Mouse (Mus musculus) kidney, embryonic 16.5 days (tissue): Measurements from ENCODE around the gene Spsb1. TPM values are rescaled to one million over a fixed set of nuclear protein-coding genes. Genes with fewer than 3 reads are reported as not detected.

Source experiments
- ATAC-seq: fragments of 200-750 bp; cut with Nextera tagmentation; 2 replicates; pipeline ENCODE4 v1.8.0; 2017; ENCODE audit warnings: moderate TSS enrichment; ENCODE audit not compliant: low FRiP score, low TSS enrichment
- H3K27ac ChIP-seq: fragments of 300-500 bp; sonication (generic); 2 replicates; pipeline ENCODE4 v1.5.1; 2014; ENCODE audit warnings: low read length
- H3K27me3 ChIP-seq: fragments of 300-500 bp; sonication (generic); 2 replicates; pipeline ENCODE4 v1.6.1; 2014; ENCODE audit warnings: low read length, control low read depth, mixed read lengths; ENCODE audit not compliant: insufficient read depth
- H3K36me3 ChIP-seq: fragments of 300-500 bp; sonication (generic); 2 replicates; pipeline ENCODE4 v1.6.1; 2014; ENCODE audit warnings: low read length, control low read depth, mixed read lengths; ENCODE audit not compliant: insufficient read depth
- H3K4me1 ChIP-seq: fragments of 300-500 bp; sonication (generic); 2 replicates; pipeline ENCODE4 v1.6.1; 2014; ENCODE audit warnings: low read length, control low read depth, mixed read lengths; ENCODE audit not compliant: insufficient read depth
- H3K4me2 ChIP-seq: fragments of 300-500 bp; sonication (generic); replicated peaks from 2 replicates; pipeline ENCODE4 v1.6.1; 2014; ENCODE audit warnings: low read depth, low read length
- H3K4me3 ChIP-seq: fragments of 300-500 bp; sonication (generic); 2 replicates; pipeline ENCODE4 v1.5.1; 2014; ENCODE audit warnings: mild to moderate bottlenecking, low read length
- H3K9ac ChIP-seq: fragments of 300-500 bp; sonication (generic); replicated peaks from 2 replicates; pipeline ENCODE4 v1.6.1; 2014; ENCODE audit warnings: low read length
- H3K9me3 ChIP-seq: fragments of 300-500 bp; sonication (generic); 2 replicates; pipeline ENCODE4 v1.6.1; 2016; ENCODE audit warnings: low read length, control low read depth
- WGBS: fragments of 180-500 bp; shearing (Covaris S2); extraction: QIAGEN DNeasy Blood & Tissue Kit; methylation state at CpG from one replicate; pipeline ENCODE4 v1.1.7; 2014; 5-methylcytosine and 5-hydroxymethylcytosine counted together
- polyA plus RNA-seq: library from polyadenylated mRNA; unstranded; fragments of >200 nt; fragmentation: Nextera tagmentation; extraction: Ambion mirVana; gene quantifications from 2 replicates; pipeline ENCODE4 v1.2.1, GENCODE M21; 2015

Spsb1 gene
- polyA plus RNA-seq, 1 experiment from 2014 or later: 10.9 TPM

- WGBS: 65% methylated on average over 9 of the region's 9 CpGs
- Histone ChIP-seq H3K4me1 (peaks cover 10% of the 10 kb centered on the region), H3K27me3 (no peaks in the 10 kb centered on the region), H3K4me3 (no peak overlapping the region), H3K4me2 (no peak overlapping the region), H3K9me3 (no peaks in the 10 kb centered on the region), H3K27ac (no peak overlapping the region), H3K9ac (no peak overlapping the region), H3K36me3 (no peaks in the 10 kb centered on the region)
- no peak for ATAC-seq
Observed at GRCm38 (mm10) chr4:149971393-149971792, 16.6 kb upstream of the Spsb1 start.

GRCm38 (mm10) chr4:149968526-149968925, 13.7 kb upstream of the Spsb1 start:
- Histone ChIP-seq H3K27me3 (no peaks in the 10 kb centered on the region), H3K4me2 (no peak overlapping the region)
- WGBS: 5% methylated on average over 6 of the region's 6 CpGs

GRCm38 (mm10) chr4:149966963-149967362, 12.1 kb upstream of the Spsb1 start:
- 88% methylated on average over 9 of the region's 9 CpGs for WGBS
- H3K9me3 ChIP-seq: 0 out of 2 replicates have a peak, but pooled peaks cover 3% of the 10 kb centered on the region
- no peak overlapping the region for H3K27ac ChIP-seq
- no peak overlapping the region for H3K4me3 ChIP-seq
- no peaks in the 10 kb centered on the region for H3K36me3 ChIP-seq
- H3K27me3 ChIP-seq: no peaks in the 10 kb centered on the region
- H3K4me1 ChIP-seq: peaks cover 30% of the 10 kb centered on the region
- no peak overlapping the region for H3K4me2 ChIP-seq
- ATAC-seq: no peak
- H3K9ac ChIP-seq: no peak overlapping the region

More at GRCm38 (mm10) chr4:149968526-149968925, 13.7 kb upstream of the Spsb1 start:
- Histone ChIP-seq H3K4me3 (no peak overlapping the region), H3K4me1 (peaks cover 30% of the 10 kb centered on the region), H3K9ac (peak overlapping the region; percentile 41; the same call in 1 of the 2 replicates), H3K36me3 (no peaks in the 10 kb centered on the region), H3K9me3 (no peaks in the 10 kb centered on the region), H3K27ac (peak overlapping the region; percentile 54; the same call in 1 of the 2 replicates)
- peak; percentile 44; the same call in 1 of the 2 replicates for ATAC-seq

- Histone ChIP-seq H3K9me3 (0 out of 2 replicates have a peak, but pooled peaks cover 3% of the 10 kb centered on the region), H3K36me3 (no peaks in the 10 kb centered on the region), H3K9ac (no peak overlapping the region), H3K4me2 (no peak overlapping the region), H3K27ac (no peak overlapping the region), H3K27me3 (no peaks in the 10 kb centered on the region), H3K4me1 (peaks cover 30% of the 10 kb centered on the region), H3K4me3 (no peak overlapping the region)
- 64% methylated on average over 5 of the region's 5 CpGs for WGBS
- ATAC-seq: 0 out of 2 replicates have a peak, but pooled peaks have one; percentile 20
Observed at GRCm38 (mm10) chr4:149966252-149966651, 11.4 kb upstream of the Spsb1 start.

GRCm38 (mm10) chr4:149965672-149966071, 10.8 kb upstream of the Spsb1 start:
- Histone ChIP-seq H3K4me3 (no peak overlapping the region), H3K9ac (0 out of 2 replicates have a peak overlapping the region, but pooled peaks have one; percentile 11), H3K36me3 (no peaks in the 10 kb centered on the region), H3K4me1 (peaks cover 30% of the 10 kb centered on the region), H3K9me3 (0 out of 2 replicates have a peak, but pooled peaks cover 3% of the 10 kb centered on the region), H3K4me2 (no peak overlapping the region), H3K27ac (0 out of 2 replicates have a peak overlapping the region, but pooled peaks have one; percentile 23), H3K27me3 (no peaks in the 10 kb centered on the region)
- 55% methylated on average over 6 of the region's 6 CpGs for WGBS
- no peak for ATAC-seq

- no peak overlapping the region for H3K27ac ChIP-seq
- no peak for ATAC-seq
- no peak overlapping the region for H3K4me3 ChIP-seq
- H3K4me2 ChIP-seq: no peak overlapping the region
- H3K36me3 ChIP-seq: no peaks in the 10 kb centered on the region
- no peaks in the 10 kb centered on the region for H3K27me3 ChIP-seq
- 0 out of 2 replicates have a peak, but pooled peaks cover 3% of the 10 kb centered on the region for H3K9me3 ChIP-seq
- 0 out of 2 replicates have a peak overlapping the region, but pooled peaks have one; percentile 11 for H3K9ac ChIP-seq
- WGBS: 41% methylated on average over 6 of the region's 6 CpGs
- H3K4me1 ChIP-seq: peaks cover 30% of the 10 kb centered on the region
Observed at GRCm38 (mm10) chr4:149965242-149965641, 10.4 kb upstream of the Spsb1 start.

- WGBS: 25% methylated on average over 3 of the region's 3 CpGs
- Histone ChIP-seq H3K27me3 (no peaks in the 10 kb centered on the region), H3K9me3 (0 out of 2 replicates have a peak, but pooled peaks cover 3% of the 10 kb centered on the region), H3K9ac (no peak overlapping the region), H3K4me1 (peaks cover 30% of the 10 kb centered on the region), H3K36me3 (no peaks in the 10 kb centered on the region), H3K27ac (no peak overlapping the region), H3K4me2 (no peak overlapping the region), H3K4me3 (no peak overlapping the region)
- ATAC-seq: no peak
Observed at GRCm38 (mm10) chr4:149964770-149965169, 9.9 kb upstream of the Spsb1 start.

GRCm38 (mm10) chr4:149964285-149964684, 9.4 kb upstream of the Spsb1 start:
- no peak overlapping the region for H3K9ac ChIP-seq
- ATAC-seq: no peak
- no peak overlapping the region for H3K27ac ChIP-seq
- 0 out of 2 replicates have a peak, but pooled peaks cover 3% of the 10 kb centered on the region for H3K9me3 ChIP-seq
- no peak overlapping the region for H3K4me2 ChIP-seq
- H3K4me3 ChIP-seq: no peak overlapping the region
- no peaks in the 10 kb centered on the region for H3K36me3 ChIP-seq
- 70% methylated on average over 8 of the region's 8 CpGs for WGBS
- H3K4me1 ChIP-seq: peaks cover 30% of the 10 kb centered on the region
- H3K27me3 ChIP-seq: no peaks in the 10 kb centered on the region

- no peak overlapping the region for H3K9ac ChIP-seq
- H3K4me2 ChIP-seq: no peak overlapping the region
- H3K27me3 ChIP-seq: peaks cover 10% of the 10 kb centered on the region; the same call in 1 of the 2 replicates
- 0 out of 2 replicates have a peak, but pooled peaks cover 3% of the 10 kb centered on the region for H3K9me3 ChIP-seq
- ATAC-seq: no peak
- H3K27ac ChIP-seq: no peak overlapping the region
- WGBS: 88% methylated on average over 7 of the region's 7 CpGs
- no peaks in the 10 kb centered on the region for H3K36me3 ChIP-seq
- peaks cover 19% of the 10 kb centered on the region for H3K4me1 ChIP-seq
- no peak overlapping the region for H3K4me3 ChIP-seq
Observed at GRCm38 (mm10) chr4:149960391-149960790, 5.5 kb upstream of the Spsb1 start.

- Histone ChIP-seq H3K27ac (no peak overlapping the region), H3K4me2 (no peak overlapping the region), H3K9ac (no peak overlapping the region), H3K4me1 (peaks cover 18% of the 10 kb centered on the region), H3K27me3 (peaks cover 10% of the 10 kb centered on the region; the same call in 1 of the 2 replicates), H3K4me3 (no peak overlapping the region), H3K36me3 (no peaks in the 10 kb centered on the region), H3K9me3 (0 out of 2 replicates have a peak, but pooled peaks cover 3% of the 10 kb centered on the region)
- ATAC-seq: no peak
- WGBS: 58% methylated on average over 10 of the region's 10 CpGs
Observed at GRCm38 (mm10) chr4:149959816-149960215, 5.0 kb upstream of the Spsb1 start.
